Mouse (Mus musculus): ENCODE measurements around the gene Snrnp70. TPM values are rescaled to one million over a fixed set of nuclear protein-coding genes. Genes with fewer than 3 reads are reported as not detected.

Gene Snrnp70
- polyA plus RNA-seq, 1 experiment from 2014 or later = 56.5 TPM

DNA sequence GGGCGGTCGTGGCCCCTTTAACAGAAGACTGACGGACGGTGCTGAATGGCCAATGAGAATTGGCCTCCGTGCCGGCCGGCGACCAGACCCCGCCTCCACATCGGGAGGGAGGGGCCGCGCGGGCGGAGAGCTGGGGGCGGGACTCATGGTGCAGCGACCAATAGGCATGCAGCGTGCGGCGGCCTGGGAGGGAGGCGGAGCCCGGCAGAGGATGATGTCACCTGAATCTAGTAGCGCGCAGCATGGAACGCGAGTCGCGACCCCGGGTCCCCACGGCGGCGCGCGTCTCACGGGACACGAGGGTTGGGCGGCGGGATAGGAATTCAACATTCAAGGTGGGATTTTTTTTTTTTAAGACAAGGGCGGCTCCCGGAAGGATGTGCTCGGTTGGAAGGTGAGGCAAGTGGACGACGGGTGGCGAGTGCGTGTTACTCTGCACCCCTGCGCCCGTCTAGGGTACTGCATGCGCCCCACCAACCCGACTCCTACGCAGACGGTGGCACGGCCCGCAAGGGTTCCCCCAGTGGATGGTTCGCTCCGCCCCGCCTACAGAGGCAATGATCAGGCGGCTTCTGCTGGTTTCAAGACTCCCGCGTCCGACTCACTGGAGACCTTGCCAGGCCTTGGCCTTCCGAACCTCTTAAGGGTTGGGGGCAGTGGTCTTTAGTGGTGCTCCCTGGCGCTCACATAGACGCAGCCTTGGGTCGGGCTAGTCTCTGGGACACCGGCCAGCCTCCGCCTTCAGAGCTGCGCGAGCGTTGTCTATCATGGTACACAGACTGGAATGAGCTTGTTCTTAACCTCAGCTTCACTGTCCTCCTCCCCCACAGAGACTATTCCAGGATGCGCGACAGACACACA is 28.3 kb downstream of the Snrnp70 start:
- WGBS = 1% methylated on average over 57 of the region's 70 CpGs
- Histone ChIP-seq H3K27me3 (replicated peaks; ENCODE audit: control insufficient read depth, insufficient read depth, low read length) (peaks cover 45% of the 10 kb centered on the region), H3K27ac (replicated peaks; ENCODE audit: low read depth, low read length) (0 out of 2 replicates have a peak overlapping the region, but pooled peaks have one; percentile 39)

DNA sequence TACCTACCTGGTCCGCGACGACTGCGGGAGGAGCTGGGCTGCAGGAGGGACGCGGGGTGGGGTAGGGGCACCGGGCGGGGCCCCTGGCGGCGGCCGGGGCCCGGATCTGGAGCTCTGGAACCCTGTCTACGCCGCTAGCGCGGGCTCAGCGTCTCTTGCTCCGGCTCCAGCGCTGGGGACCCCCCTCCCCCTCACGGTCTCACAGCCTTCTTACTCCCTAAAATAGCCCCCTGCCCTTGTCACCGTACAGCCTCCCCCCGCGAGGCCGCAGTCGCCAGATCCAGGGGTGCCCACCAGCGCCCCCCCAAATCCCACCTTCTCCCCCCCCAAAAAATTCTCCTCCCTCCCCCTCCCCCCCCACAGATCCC is 28.9 kb downstream of the Snrnp70 start, which contains the start of gene Ppfia3:
TSS of gene Ppfia3 (minus strand) at position 368 of the 368 bp plus-strand sequence.
- peaks cover 51% of the 10 kb centered on the region for H3K27me3 ChIP-seq (replicated peaks; ENCODE audit: control insufficient read depth, insufficient read depth, low read length)
- peak within 1 kb of the TSS; percentile 68 for H3K4me3 ChIP-seq (ENCODE audit: low read depth, low read length)
- no CpG with 5 or more reads among the region's 26 CpGs for WGBS
- H3K4me1 ChIP-seq (ENCODE audit: control insufficient read depth, insufficient read depth, low read length) = peaks cover 13% of the 10 kb centered on the region; the same call in 1 of the 2 replicates
- ATAC-seq (ENCODE audit: low read depth) = peak; percentile 13
- DNase-seq (ENCODE audit: low spot score) = no peak
- H3K36me3 ChIP-seq (ENCODE audit: control insufficient read depth, insufficient read depth, low read length) = no peaks in the 10 kb centered on the region
- peak within 1 kb of the TSS; percentile 68 for H3K9ac ChIP-seq (ENCODE audit: low read depth, low read length)
- H3K9me3 ChIP-seq (ENCODE audit: control insufficient read depth, low read length) = no peaks in the 10 kb centered on the region
- H3K4me2 ChIP-seq (ENCODE audit: low read depth, low read length) = peak within 1 kb of the TSS; percentile 97
- H3K27ac ChIP-seq (replicated peaks; ENCODE audit: low read depth, low read length) = 0 out of 2 replicates have a peak within 1 kb of the TSS, but pooled peaks have one; percentile 39

More for the DNA sequence above, 28.3 kb downstream of the Snrnp70 start:
- DNase-seq (ENCODE audit: low spot score) (peak; percentile 96), ATAC-seq (ENCODE audit: low read depth) (peak; percentile 85)
- Histone ChIP-seq H3K4me2 (ENCODE audit: low read depth, low read length) (peak overlapping the region; percentile 97), H3K9ac (ENCODE audit: low read depth, low read length) (peak overlapping the region; percentile 68), H3K9me3 (ENCODE audit: control insufficient read depth, low read length) (no peaks in the 10 kb centered on the region), H3K4me1 (ENCODE audit: control insufficient read depth, insufficient read depth, low read length) (peaks cover 9% of the 10 kb centered on the region; the same call in 1 of the 2 replicates), H3K4me3 (ENCODE audit: low read depth, low read length) (peak overlapping the region; percentile 68), H3K36me3 (ENCODE audit: control insufficient read depth, insufficient read depth, low read length) (0 out of 2 replicates have a peak, but pooled peaks cover under 1% of the 10 kb centered on the region)

DNA sequence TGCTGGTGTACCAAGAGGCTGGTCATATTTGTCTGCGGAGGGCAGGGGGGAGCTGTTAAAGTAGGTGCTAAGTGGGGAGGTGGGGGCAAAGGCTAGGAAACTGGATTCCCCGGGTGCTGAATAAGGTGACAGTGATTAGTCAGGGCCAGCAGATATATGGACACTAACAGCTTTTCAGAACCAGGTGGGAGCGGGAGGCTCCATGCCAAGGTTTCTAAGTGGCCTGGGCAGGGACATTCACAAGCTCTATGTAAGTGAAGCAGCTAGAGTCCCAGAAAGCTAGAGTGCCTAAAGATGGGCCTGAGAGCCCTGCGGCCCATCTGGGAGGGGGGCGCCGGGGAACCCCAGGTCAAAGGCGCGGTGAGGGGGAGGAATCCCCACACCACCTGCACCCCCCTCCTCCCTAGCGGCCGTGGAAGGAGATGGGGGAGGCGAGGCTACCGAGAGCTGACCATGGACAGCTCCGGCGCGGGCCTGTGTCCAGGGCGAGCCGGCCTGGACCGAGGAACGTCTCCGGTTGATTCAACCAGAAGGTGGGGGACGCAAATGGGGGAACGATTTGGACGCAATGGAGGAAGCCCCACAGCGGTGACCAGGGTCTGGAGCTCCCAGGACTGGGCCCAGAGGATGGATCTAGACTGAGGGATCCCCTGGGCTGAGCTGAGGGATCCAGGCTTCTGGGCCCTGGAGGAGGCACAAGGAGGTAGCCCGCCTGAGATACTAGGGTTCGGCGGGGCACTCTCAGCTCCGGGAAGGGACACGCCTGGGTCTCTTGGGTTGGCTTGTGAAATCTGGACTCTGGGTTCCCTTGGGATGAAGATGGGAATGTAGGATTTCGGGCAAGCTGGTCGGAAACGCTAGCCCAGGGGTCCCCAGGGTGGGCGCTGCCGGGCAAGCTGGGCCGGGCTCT is 29.5 kb downstream of the Snrnp70 start:
- H3K9me3 ChIP-seq (ENCODE audit: control insufficient read depth, low read length) = no peaks in the 10 kb centered on the region
- H3K9ac ChIP-seq (ENCODE audit: low read depth, low read length) = peak overlapping the region; percentile 68
- ATAC-seq (ENCODE audit: low read depth) (no peak), DNase-seq (ENCODE audit: low spot score) (peak; percentile 32)
- H3K4me2 ChIP-seq (ENCODE audit: low read depth, low read length) = peak overlapping the region; percentile 97
- no peak overlapping the region for H3K27ac ChIP-seq (replicated peaks; ENCODE audit: low read depth, low read length)
- peaks cover 52% of the 10 kb centered on the region for H3K27me3 ChIP-seq (replicated peaks; ENCODE audit: control insufficient read depth, insufficient read depth, low read length)
- peak overlapping the region; percentile 68 for H3K4me3 ChIP-seq (ENCODE audit: low read depth, low read length)
- 5% methylated on average over 27 of the region's 35 CpGs for WGBS
- no peaks in the 10 kb centered on the region for H3K36me3 ChIP-seq (ENCODE audit: control insufficient read depth, insufficient read depth, low read length)
- H3K4me1 ChIP-seq (ENCODE audit: control insufficient read depth, insufficient read depth, low read length) = peaks cover 17% of the 10 kb centered on the region; the same call in 1 of the 2 replicates

DNA sequence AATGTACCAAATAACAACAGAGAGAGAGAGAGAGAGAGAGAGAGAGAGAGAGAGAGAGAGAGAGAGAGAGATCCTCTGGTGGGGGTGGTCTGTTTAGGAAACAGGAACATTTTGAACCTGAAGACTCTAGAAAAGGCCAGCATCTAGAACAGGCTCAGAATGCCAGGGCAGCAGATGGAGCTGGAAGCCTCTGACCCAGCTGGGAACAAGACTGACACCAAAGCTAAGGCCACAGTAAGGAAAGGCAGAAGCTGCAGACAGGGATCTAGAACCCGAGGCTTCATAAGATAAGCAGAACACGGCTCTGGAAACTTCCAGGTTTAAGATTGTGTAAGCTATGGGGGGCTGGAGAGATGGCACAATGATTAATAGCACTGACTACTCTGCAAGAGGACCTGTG is 31.6 kb downstream of the Snrnp70 start:
- peaks cover 14% of the 10 kb centered on the region; the same call in 1 of the 2 replicates for H3K4me1 ChIP-seq (ENCODE audit: control insufficient read depth, insufficient read depth, low read length)
- no peak overlapping the region for H3K4me3 ChIP-seq (ENCODE audit: low read depth, low read length)
- DNase-seq (ENCODE audit: low spot score) = no peak
- H3K4me2 ChIP-seq (ENCODE audit: low read depth, low read length) = no peak overlapping the region
- peaks cover 51% of the 10 kb centered on the region for H3K27me3 ChIP-seq (replicated peaks; ENCODE audit: control insufficient read depth, insufficient read depth, low read length)
- no peak overlapping the region for H3K9ac ChIP-seq (ENCODE audit: low read depth, low read length)
- ATAC-seq (ENCODE audit: low read depth) = no peak
- H3K27ac ChIP-seq (replicated peaks; ENCODE audit: low read depth, low read length) = no peak overlapping the region
- no peaks in the 10 kb centered on the region for H3K9me3 ChIP-seq (ENCODE audit: control insufficient read depth, low read length)
- no peaks in the 10 kb centered on the region for H3K36me3 ChIP-seq (ENCODE audit: control insufficient read depth, insufficient read depth, low read length)
- 87% methylated on average over 2 of the region's 2 CpGs for WGBS

DNA sequence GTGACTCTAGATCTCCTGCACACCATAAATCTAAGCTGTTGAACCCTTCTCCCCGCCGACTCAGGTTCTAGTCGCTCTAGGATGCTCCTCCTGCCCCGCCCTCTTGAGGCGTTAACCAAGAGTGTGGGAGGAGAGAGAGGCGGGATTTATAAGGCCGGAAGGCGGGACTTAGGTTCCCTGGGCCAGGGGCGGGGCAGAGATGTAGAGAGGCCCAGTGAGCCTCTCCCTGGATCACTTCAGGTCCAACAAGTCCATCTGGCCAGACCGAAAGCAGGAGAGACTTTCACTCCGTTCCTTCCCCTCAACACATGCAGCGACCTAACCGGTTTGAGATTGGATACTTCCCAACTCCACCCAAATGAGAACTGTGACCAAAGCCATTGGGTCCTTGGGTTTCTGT is 32.7 kb downstream of the Snrnp70 start:
- Histone ChIP-seq H3K27me3 (replicated peaks; ENCODE audit: control insufficient read depth, insufficient read depth, low read length) (peaks cover 49% of the 10 kb centered on the region), H3K9ac (ENCODE audit: low read depth, low read length) (no peak overlapping the region), H3K4me1 (ENCODE audit: control insufficient read depth, insufficient read depth, low read length) (peaks cover 14% of the 10 kb centered on the region; the same call in 1 of the 2 replicates), H3K27ac (replicated peaks; ENCODE audit: low read depth, low read length) (no peak overlapping the region), H3K4me2 (ENCODE audit: low read depth, low read length) (peak overlapping the region; percentile 15; the same call in 1 of the 2 replicates), H3K4me3 (ENCODE audit: low read depth, low read length) (no peak overlapping the region), H3K36me3 (ENCODE audit: control insufficient read depth, insufficient read depth, low read length) (no peaks in the 10 kb centered on the region), H3K9me3 (ENCODE audit: control insufficient read depth, low read length) (no peaks in the 10 kb centered on the region)
- 0 out of 2 replicates have a peak, but pooled peaks have one; percentile 3 for ATAC-seq (ENCODE audit: low read depth)
- DNase-seq (ENCODE audit: low spot score) = peak; percentile 89
- WGBS = 4% methylated on average over 13 of the region's 13 CpGs

DNA sequence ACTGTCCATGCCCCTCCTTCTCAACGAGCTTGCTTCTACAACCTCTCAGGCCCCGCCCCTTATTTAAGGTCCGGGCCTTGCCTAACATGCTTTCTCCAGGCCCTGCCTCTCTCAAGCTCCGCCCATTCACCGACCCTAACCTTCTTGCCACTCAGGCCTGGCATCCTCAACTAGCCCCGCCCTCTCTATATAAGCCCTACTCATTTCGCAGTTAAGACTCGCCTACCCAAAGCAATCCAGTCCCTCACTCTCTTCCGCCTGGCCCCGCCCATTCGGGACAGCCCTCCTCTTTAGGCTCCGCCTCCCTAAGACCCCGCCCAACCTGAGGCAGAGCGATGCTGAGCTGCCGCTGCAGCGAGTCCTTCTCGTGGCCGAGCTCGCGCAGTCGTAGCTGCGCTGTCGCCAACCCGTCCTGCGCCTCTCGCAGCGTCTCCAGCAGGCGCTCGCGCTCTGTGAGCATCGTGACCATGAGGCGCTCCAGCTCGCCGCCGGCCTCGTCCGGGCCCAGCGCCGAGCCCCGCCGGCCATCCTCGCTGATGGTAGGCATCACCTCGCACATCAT is 34.2 kb downstream of the Snrnp70 start:
- DNase-seq (ENCODE audit: low spot score) = peak; percentile 93
- WGBS = under 1% methylated on average over 43 of the region's 43 CpGs

DNA sequence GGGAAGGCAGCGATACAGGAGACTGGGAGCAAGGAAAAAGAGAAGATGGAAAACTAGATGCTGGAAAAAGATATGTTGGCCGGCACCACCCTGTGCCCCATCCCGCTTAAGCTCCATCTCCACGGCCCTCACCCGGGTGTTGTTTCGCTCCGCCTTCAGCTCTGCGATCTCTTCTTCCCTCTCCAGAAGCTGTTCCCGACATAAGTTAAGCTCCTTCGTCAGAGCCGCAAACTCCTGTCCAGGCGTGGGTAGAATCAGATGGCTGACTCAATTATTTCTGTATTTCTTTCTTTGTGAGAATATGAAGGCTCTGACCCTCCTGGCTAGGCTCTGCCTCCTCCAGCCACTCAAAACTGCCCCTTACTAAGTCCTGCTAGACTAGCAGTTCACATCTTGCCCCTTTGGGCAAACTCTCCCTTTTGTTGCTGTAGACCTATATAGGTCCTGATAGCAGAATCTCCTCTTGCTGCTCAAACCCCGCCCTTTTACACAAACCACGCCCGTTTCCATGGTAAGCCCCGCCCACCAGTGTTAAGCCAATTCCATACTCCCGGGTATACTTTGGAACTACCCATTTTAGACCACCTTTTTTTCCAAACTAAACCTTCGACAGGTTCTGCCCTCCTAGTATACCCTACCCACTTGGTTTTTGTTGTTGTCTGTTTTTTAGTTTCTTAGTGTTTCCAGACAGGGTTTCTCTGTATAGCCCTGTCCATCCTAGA is 35.0 kb downstream of the Snrnp70 start:
- Histone ChIP-seq H3K4me3 (ENCODE audit: low read depth, low read length) (no peak overlapping the region), H3K4me1 (ENCODE audit: control insufficient read depth, insufficient read depth, low read length) (peaks cover 10% of the 10 kb centered on the region; the same call in 1 of the 2 replicates), H3K4me2 (ENCODE audit: low read depth, low read length) (0 out of 2 replicates have a peak overlapping the region, but pooled peaks have one; percentile 82)

More for the DNA sequence above, 34.2 kb downstream of the Snrnp70 start:
- Histone ChIP-seq H3K27ac (replicated peaks; ENCODE audit: low read depth, low read length) (no peak overlapping the region), H3K4me2 (ENCODE audit: low read depth, low read length) (peak overlapping the region; percentile 82), H3K4me1 (ENCODE audit: control insufficient read depth, insufficient read depth, low read length) (peaks cover 14% of the 10 kb centered on the region; the same call in 1 of the 2 replicates), H3K9me3 (ENCODE audit: control insufficient read depth, low read length) (no peaks in the 10 kb centered on the region), H3K36me3 (ENCODE audit: control insufficient read depth, insufficient read depth, low read length) (no peaks in the 10 kb centered on the region), H3K9ac (ENCODE audit: low read depth, low read length) (peak overlapping the region; percentile 63), H3K27me3 (replicated peaks; ENCODE audit: control insufficient read depth, insufficient read depth, low read length) (peaks cover 49% of the 10 kb centered on the region), H3K4me3 (ENCODE audit: low read depth, low read length) (peak overlapping the region; percentile 47)
- ATAC-seq (ENCODE audit: low read depth) = peak; percentile 87

More for the DNA sequence above, 35.0 kb downstream of the Snrnp70 start:
- DNase-seq (ENCODE audit: low spot score) (no peak), ATAC-seq (ENCODE audit: low read depth) (no peak)
- H3K9ac ChIP-seq (ENCODE audit: low read depth, low read length) = no peak overlapping the region
- no peaks in the 10 kb centered on the region for H3K9me3 ChIP-seq (ENCODE audit: control insufficient read depth, low read length)
- no peak overlapping the region for H3K27ac ChIP-seq (replicated peaks; ENCODE audit: low read depth, low read length)
- peaks cover 45% of the 10 kb centered on the region for H3K27me3 ChIP-seq (replicated peaks; ENCODE audit: control insufficient read depth, insufficient read depth, low read length)
- H3K36me3 ChIP-seq (ENCODE audit: control insufficient read depth, insufficient read depth, low read length) = no peaks in the 10 kb centered on the region
- 52% methylated on average over 18 of the region's 18 CpGs for WGBS
